Mouse (Mus musculus): ENCODE results near the gene Dhx32. TPM values are rescaled to one million over a fixed set of nuclear protein-coding genes. Genes with fewer than 3 reads are reported as not detected.

Gene Dhx32
- polyA plus RNA-seq, 1 experiment from 2014 or later = 42.0 TPM

DNA sequence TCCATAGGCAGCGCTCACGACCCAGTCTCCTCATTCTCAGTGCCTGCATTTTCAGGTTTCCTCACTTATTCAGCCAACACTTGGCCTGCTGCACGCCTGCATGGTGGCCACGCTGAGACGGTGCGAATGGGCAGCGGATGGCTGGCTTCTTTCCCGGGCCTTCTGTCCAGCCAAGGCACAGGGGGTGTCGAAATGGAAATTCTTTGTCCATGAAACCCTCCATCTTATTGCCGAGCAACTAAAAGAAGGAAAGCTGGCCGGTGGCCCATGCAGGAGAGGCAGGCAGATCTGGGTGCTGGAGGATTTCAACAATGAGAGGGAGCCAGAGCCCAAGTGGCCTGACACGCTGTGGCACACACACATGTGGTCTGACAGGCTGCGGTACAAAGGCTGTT is 16.7 kb downstream of the Dhx32 start:
- Histone ChIP-seq H3K9ac (no peak overlapping the region), H3K4me3 (no peak overlapping the region), H3K9me3 (no peaks in the 10 kb centered on the region), H3K36me3 (no peaks in the 10 kb centered on the region), H3K4me1 (replicated peaks) (peaks cover 17% of the 10 kb centered on the region), H3K4me2 (0 out of 2 replicates have a peak overlapping the region, but pooled peaks have one; percentile 16), H3K27ac (replicated peaks) (peak overlapping the region; percentile 77), H3K27me3 (no peaks in the 10 kb centered on the region)
- WGBS = 40% methylated on average over 13 of the region's 13 CpGs
- peak; percentile 87 for ATAC-seq (ENCODE audit: low FRiP score, low read depth)

- Histone ChIP-seq H3K4me1 (replicated peaks) (peaks cover 17% of the 10 kb centered on the region), H3K4me2 (0 out of 2 replicates have a peak overlapping the region, but pooled peaks have one; percentile 16), H3K36me3 (no peaks in the 10 kb centered on the region), H3K27ac (replicated peaks) (peak overlapping the region; percentile 77), H3K9ac (no peak overlapping the region), H3K27me3 (no peaks in the 10 kb centered on the region), H3K4me3 (no peak overlapping the region), H3K9me3 (no peaks in the 10 kb centered on the region)
- 55% methylated on average over 10 of the region's 10 CpGs for WGBS
- peak; percentile 10; the same call in 1 of the 2 replicates for ATAC-seq (ENCODE audit: low FRiP score, low read depth)
These were observed 17.2 kb downstream of the Dhx32 start for GRCm38 (mm10) chr7:133765240-133765848.

DNA sequence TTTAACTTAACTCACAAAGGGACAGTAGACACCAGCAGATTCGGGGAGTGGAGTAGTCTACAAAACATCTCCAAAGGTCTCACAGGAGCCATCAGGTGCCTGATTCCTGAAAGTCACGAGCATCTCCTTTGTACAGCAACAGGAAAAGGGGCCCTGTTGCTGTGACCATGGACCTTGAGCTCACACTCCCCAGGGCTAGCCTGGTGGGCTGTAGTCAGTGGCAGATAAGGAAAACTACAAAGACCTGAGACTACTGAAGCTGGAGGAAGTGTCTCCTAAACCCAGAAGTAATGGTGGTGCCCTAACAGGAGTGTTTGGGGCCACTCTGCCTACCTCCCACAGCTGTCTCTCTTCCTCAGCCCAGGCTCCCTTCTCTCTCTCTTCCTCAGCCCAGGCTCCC is 18.1 kb downstream of the Dhx32 start:
- Histone ChIP-seq H3K9me3 (no peaks in the 10 kb centered on the region), H3K36me3 (no peaks in the 10 kb centered on the region), H3K4me2 (no peak overlapping the region), H3K9ac (no peak overlapping the region), H3K4me3 (no peak overlapping the region), H3K4me1 (replicated peaks) (peaks cover 26% of the 10 kb centered on the region), H3K27ac (replicated peaks) (0 out of 2 replicates have a peak overlapping the region, but pooled peaks have one; percentile 77), H3K27me3 (no peaks in the 10 kb centered on the region)
- ATAC-seq (ENCODE audit: low FRiP score, low read depth) = no peak
- 81% methylated on average over 2 of the region's 2 CpGs for WGBS

DNA sequence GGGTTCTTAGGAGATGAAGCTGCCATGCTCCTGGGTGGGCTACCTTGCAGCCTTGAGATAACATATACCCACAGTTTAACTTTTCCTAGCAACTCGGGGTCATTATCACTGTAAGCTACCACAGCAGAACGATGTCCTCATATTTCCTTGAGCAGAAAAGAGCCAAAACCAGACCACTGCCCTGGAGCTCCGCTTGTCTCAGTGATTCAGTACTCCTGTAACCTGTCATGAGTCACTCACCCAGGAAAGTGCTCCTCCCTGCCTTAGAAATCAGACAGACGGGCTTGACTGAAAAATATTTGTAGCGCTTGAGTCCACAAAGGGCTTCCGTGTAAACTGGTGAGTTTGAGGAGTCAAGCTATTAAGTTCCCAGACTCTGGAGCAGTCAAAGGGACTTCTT is 19.8 kb downstream of the Dhx32 start:
- Histone ChIP-seq H3K4me2 (no peak overlapping the region), H3K9me3 (no peaks in the 10 kb centered on the region), H3K27ac (replicated peaks) (no peak overlapping the region), H3K36me3 (no peaks in the 10 kb centered on the region), H3K9ac (no peak overlapping the region), H3K4me1 (replicated peaks) (peaks cover 27% of the 10 kb centered on the region), H3K4me3 (no peak overlapping the region), H3K27me3 (no peaks in the 10 kb centered on the region)
- 91% methylated on average over 6 of the region's 6 CpGs for WGBS
- ATAC-seq (ENCODE audit: low FRiP score, low read depth) = no peak

DNA sequence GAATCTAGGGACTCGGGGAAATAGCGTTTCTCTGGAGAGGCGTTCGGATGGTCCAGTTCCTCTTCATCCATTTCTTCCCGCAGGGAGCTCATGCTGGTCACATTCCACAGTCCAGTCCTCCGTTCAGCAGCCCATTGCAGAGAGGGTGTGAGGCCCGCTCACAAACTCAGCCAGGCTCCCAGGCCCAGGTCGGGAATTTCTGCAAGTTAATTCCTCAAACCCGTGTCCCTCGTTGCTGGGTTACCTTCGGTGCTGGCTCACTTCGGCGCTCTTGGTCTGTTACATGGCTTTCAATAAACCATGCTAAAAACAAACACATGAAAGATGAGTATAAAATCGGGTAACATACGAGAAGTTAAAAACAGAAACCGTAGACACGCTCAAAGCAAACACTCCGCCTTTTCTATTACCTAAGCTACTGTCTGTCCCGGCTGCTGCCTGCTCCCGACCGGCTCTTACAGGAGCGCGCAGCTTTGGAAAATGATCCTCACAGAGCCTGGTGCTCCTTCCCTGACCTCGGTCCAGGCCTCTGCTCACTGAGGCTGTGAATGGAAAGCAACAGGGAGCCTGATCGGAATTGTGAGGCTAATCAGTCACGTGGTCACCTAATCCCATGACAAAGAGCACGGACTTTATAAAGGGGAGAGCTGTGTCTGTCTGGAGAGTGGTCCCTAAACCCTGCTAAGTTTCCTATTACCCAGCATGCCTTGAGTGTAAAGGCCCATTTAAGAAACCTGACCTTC is 22.7 kb downstream of the Dhx32 start:
- Histone ChIP-seq H3K9me3 (no peaks in the 10 kb centered on the region), H3K27me3 (no peaks in the 10 kb centered on the region), H3K4me1 (replicated peaks) (peaks cover 11% of the 10 kb centered on the region), H3K4me3 (peak overlapping the region; percentile 14), H3K27ac (replicated peaks) (peak overlapping the region; percentile 75), H3K36me3 (no peaks in the 10 kb centered on the region), H3K9ac (no peak overlapping the region), H3K4me2 (peak overlapping the region; percentile 41)
- 7% methylated on average over 27 of the region's 27 CpGs for WGBS
- ATAC-seq (ENCODE audit: low FRiP score, low read depth) = peak; percentile 83

GRCm38 (mm10) chr7:133758716-133759115 is 23.8 kb downstream of the Dhx32 start:
- 89% methylated on average over 5 of the region's 5 CpGs for WGBS
- no peak overlapping the region for H3K9ac ChIP-seq
- no peak overlapping the region for H3K27ac ChIP-seq (replicated peaks)
- no peak for ATAC-seq (ENCODE audit: low FRiP score, low read depth)
- H3K4me3 ChIP-seq = no peak overlapping the region
- no peaks in the 10 kb centered on the region for H3K9me3 ChIP-seq
- H3K36me3 ChIP-seq = no peaks in the 10 kb centered on the region
- peaks cover 10% of the 10 kb centered on the region for H3K4me1 ChIP-seq (replicated peaks)
- no peak overlapping the region for H3K4me2 ChIP-seq
- no peaks in the 10 kb centered on the region for H3K27me3 ChIP-seq

DNA sequence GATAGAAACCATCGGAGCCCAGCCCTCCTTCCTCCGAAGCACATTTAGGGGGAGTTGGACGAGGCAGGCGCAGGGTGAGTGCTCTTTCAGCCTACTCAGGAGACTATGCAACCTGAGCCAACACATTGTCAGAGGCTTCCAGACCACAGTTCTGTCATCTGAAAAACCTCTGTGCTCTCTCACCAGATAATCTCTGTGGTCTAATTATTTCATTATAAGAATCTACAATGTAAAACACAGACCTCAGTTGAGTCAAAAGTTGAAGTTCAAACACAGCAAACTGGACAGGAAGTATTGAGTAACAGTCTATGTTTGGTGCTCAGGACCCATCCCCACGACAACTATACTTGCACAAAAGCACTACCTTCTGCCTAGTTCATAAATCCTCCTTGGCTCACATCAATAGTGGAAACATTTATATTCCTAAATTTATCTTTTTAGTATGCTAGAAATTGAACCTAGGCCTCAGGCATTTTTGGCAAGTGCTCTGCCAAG is 24.5 kb downstream of the Dhx32 start:
- H3K27me3 ChIP-seq = no peaks in the 10 kb centered on the region
- no peak overlapping the region for H3K4me2 ChIP-seq
- H3K4me1 ChIP-seq (replicated peaks) = peaks cover 10% of the 10 kb centered on the region
- ATAC-seq (ENCODE audit: low FRiP score, low read depth) = no peak
- no peaks in the 10 kb centered on the region for H3K36me3 ChIP-seq
- 37% methylated on average over 5 of the region's 5 CpGs for WGBS
- H3K9me3 ChIP-seq = no peaks in the 10 kb centered on the region
- H3K4me3 ChIP-seq = no peak overlapping the region
- H3K9ac ChIP-seq = no peak overlapping the region
- H3K27ac ChIP-seq (replicated peaks) = no peak overlapping the region

- H3K9me3 ChIP-seq = no peaks in the 10 kb centered on the region
- WGBS = 87% methylated on average over 5 of the region's 5 CpGs
- no peak overlapping the region for H3K4me3 ChIP-seq
- ATAC-seq (ENCODE audit: low FRiP score, low read depth) = no peak
- H3K9ac ChIP-seq = no peak overlapping the region
- H3K4me2 ChIP-seq = no peak overlapping the region
- no peak overlapping the region for H3K27ac ChIP-seq (replicated peaks)
- H3K4me1 ChIP-seq (replicated peaks) = no peaks in the 10 kb centered on the region
- no peaks in the 10 kb centered on the region for H3K27me3 ChIP-seq
- H3K36me3 ChIP-seq = no peaks in the 10 kb centered on the region; the same call in 1 of the 2 replicates
These were observed 31.4 kb downstream of the Dhx32 start for GRCm38 (mm10) chr7:133751163-133751562.

- Histone ChIP-seq H3K9ac (no peak overlapping the region), H3K36me3 (no peaks in the 10 kb centered on the region; the same call in 1 of the 2 replicates), H3K4me3 (no peak overlapping the region), H3K4me2 (no peak overlapping the region), H3K27ac (replicated peaks) (no peak overlapping the region), H3K9me3 (no peaks in the 10 kb centered on the region), H3K27me3 (no peaks in the 10 kb centered on the region), H3K4me1 (replicated peaks) (no peaks in the 10 kb centered on the region)
- WGBS = 63% methylated on average over 5 of the region's 5 CpGs
- no peak for ATAC-seq (ENCODE audit: low FRiP score, low read depth)
These were observed 31.9 kb downstream of the Dhx32 start for GRCm38 (mm10) chr7:133750666-133751065.

DNA sequence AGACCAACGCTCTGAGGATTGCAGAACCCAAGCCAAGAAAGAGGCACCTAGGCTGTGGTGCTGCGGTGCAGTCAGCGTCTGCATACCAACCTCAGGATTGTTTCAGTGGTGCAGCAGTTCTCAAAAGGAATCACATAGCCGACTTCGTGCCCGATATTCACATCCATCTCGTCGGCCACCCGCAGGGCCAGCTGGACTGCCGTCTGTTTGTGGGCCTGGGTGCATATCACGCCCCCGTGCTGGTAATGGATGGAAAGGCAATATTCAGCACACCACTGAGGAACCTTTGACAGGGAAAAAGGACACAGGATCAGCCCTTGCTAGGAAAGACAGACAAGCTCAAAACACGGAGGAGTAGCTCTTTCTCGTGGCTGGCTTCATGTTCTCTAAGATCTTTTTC is 33.8 kb downstream of the Dhx32 start:
- 78% methylated on average over 14 of the region's 14 CpGs for WGBS
- Histone ChIP-seq H3K36me3 (no peaks in the 10 kb centered on the region; the same call in 1 of the 2 replicates), H3K9me3 (no peaks in the 10 kb centered on the region), H3K27ac (replicated peaks) (no peak overlapping the region), H3K4me2 (no peak overlapping the region), H3K4me3 (no peak overlapping the region), H3K9ac (no peak overlapping the region), H3K4me1 (replicated peaks) (peaks cover 9% of the 10 kb centered on the region; the same call in 1 of the 2 replicates), H3K27me3 (no peaks in the 10 kb centered on the region)
- ATAC-seq (ENCODE audit: low FRiP score, low read depth) = no peak

DNA sequence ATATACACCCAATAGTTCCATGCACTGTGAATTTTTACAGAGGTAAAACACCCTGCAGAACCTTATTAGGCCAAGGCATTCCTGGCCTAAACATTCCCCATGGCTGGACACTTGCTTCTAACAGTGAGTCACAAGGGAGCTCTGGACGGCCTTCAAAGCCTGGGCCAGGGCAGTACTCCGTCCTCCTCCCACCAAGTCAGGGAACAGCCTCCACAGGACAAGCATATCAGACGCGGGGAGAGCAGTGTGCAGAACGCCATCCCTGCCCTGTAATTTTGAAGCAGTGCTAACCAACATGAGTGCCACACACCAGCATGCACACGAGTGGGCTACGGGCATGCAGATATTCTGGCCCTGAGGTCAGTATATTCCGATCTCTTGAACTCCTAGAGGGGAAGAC is 35.2 kb downstream of the Dhx32 start:
- no peak overlapping the region for H3K27ac ChIP-seq (replicated peaks)
- no peaks in the 10 kb centered on the region for H3K27me3 ChIP-seq
- H3K36me3 ChIP-seq = no peaks in the 10 kb centered on the region; the same call in 1 of the 2 replicates
- H3K4me1 ChIP-seq (replicated peaks) = peaks cover 11% of the 10 kb centered on the region; the same call in 1 of the 2 replicates
- H3K9me3 ChIP-seq = no peaks in the 10 kb centered on the region
- WGBS = 92% methylated on average over 8 of the region's 8 CpGs
- no peak overlapping the region for H3K4me3 ChIP-seq
- ATAC-seq (ENCODE audit: low FRiP score, low read depth) = no peak
- no peak overlapping the region for H3K4me2 ChIP-seq
- no peak overlapping the region for H3K9ac ChIP-seq

GRCm38 (mm10) chr7:133744701-133745100 is 37.8 kb downstream of the Dhx32 start:
- Histone ChIP-seq H3K9ac (no peak overlapping the region), H3K36me3 (peaks cover 13% of the 10 kb centered on the region), H3K27ac (replicated peaks) (no peak overlapping the region; the same call in 1 of the 2 replicates), H3K9me3 (no peaks in the 10 kb centered on the region), H3K4me3 (no peak overlapping the region), H3K4me2 (no peak overlapping the region), H3K27me3 (no peaks in the 10 kb centered on the region), H3K4me1 (replicated peaks) (peaks cover 11% of the 10 kb centered on the region; the same call in 1 of the 2 replicates)
- 65% methylated on average over 4 of the region's 4 CpGs for WGBS
- ATAC-seq (ENCODE audit: low FRiP score, low read depth) = no peak

Measured in hindbrain, embryonic 15.5 days (tissue).